Mouse (Mus musculus): Measurements from ENCODE around the gene Meis3.

Gene Meis3

GRCm38 (mm10) chr7:16174597-16175541 is at the start of gene Meis3:
TSS of gene Meis3 (plus strand) at chr7:16175090.
- DNase-seq (ENCODE audit: low read depth, low spot score), result peak; percentile 48

- DNase-seq (ENCODE audit: low read depth, low spot score), result no peak
These were observed 49.1 kb upstream of the Meis3 start for GRCm38 (mm10) chr7:16125829-16126228.

GRCm38 (mm10) chr7:16128344-16128743 is 46.5 kb upstream of the Meis3 start:
- no peak for DNase-seq (ENCODE audit: low read depth, low spot score)

GRCm38 (mm10) chr7:16128899-16129298 is 46.0 kb upstream of the Meis3 start:
- DNase-seq (ENCODE audit: low read depth, low spot score), result no peak

- DNase-seq (ENCODE audit: low read depth, low spot score), result peak; percentile 89
These were observed 45.5 kb upstream of the Meis3 start, which contains the start of gene Slc8a2 for GRCm38 (mm10) chr7:16129421-16129845. TSS of gene Slc8a2 (plus strand) at chr7:16129826.

- no peak for DNase-seq (ENCODE audit: low read depth, low spot score)
These were observed 44.8 kb upstream of the Meis3 start for GRCm38 (mm10) chr7:16129846-16130691.

- DNase-seq (ENCODE audit: low read depth, low spot score), result no peak
These were observed 43.8 kb upstream of the Meis3 start for GRCm38 (mm10) chr7:16130956-16131634.

- no peak for DNase-seq (ENCODE audit: low read depth, low spot score)
These were observed 42.7 kb upstream of the Meis3 start for GRCm38 (mm10) chr7:16132161-16132581.

- no peak for DNase-seq (ENCODE audit: low read depth, low spot score)
These were observed 42.0 kb upstream of the Meis3 start for GRCm38 (mm10) chr7:16132926-16133325.

GRCm38 (mm10) chr7:16133691-16134090 is 41.2 kb upstream of the Meis3 start:
- no peak for DNase-seq (ENCODE audit: low read depth, low spot score)

GRCm38 (mm10) chr7:16134951-16135392 is 39.9 kb upstream of the Meis3 start:
- DNase-seq (ENCODE audit: low read depth, low spot score), result no peak

- DNase-seq (ENCODE audit: low read depth, low spot score), result no peak
These were observed 28.1 kb upstream of the Meis3 start for GRCm38 (mm10) chr7:16146489-16147410.

- DNase-seq (ENCODE audit: low read depth, low spot score), result no peak
These were observed 27.2 kb upstream of the Meis3 start for GRCm38 (mm10) chr7:16147643-16148042.

- peak; percentile 94 for DNase-seq (ENCODE audit: low read depth, low spot score)
These were observed 25.6 kb upstream of the Meis3 start for GRCm38 (mm10) chr7:16149241-16149640.

GRCm38 (mm10) chr7:16150191-16151145 is 24.4 kb upstream of the Meis3 start:
- DNase-seq (ENCODE audit: low read depth, low spot score), result no peak

GRCm38 (mm10) chr7:16153522-16153921 is 21.4 kb upstream of the Meis3 start:
- DNase-seq (ENCODE audit: low read depth, low spot score), result no peak

GRCm38 (mm10) chr7:16155132-16155872 is 19.6 kb upstream of the Meis3 start:
- DNase-seq (ENCODE audit: low read depth, low spot score), result no peak

GRCm38 (mm10) chr7:16156105-16156714 is 18.7 kb upstream of the Meis3 start:
- no peak for DNase-seq (ENCODE audit: low read depth, low spot score)
